Comparison of ENCODE assay signal across 21 mouse cellular contexts in genomic region chr1:66223331-66223730, GRCm38 (mm10). TPM values are rescaled to one million over a fixed set of nuclear protein-coding genes. Genes with fewer than 3 reads are reported as not detected.
DNase-seq lines count a peak whose midpoint lies in the region; ATAC-seq lines count a peak whose summit lies in the region.
"Had no signal": no experiment of that assay in that cellular context is flagged by ENCODE, and none has a peak within 500 bp of the region (broad histone marks: within the 10 kb centered on the region; RNA-seq: fewer than 3 reads in every experiment).

No protein-coding gene starts in this region.

- no peak overlapping the region for H3K27ac ChIP-seq in embryonic facial prominence, embryonic 14.5 days (replicated peaks; ENCODE audit: low read depth, low read length)
- no peak overlapping the region for H3K27ac ChIP-seq in embryonic facial prominence, embryonic 10.5 days (replicated peaks)
- no peak overlapping the region for H3K27ac ChIP-seq in midbrain, embryonic 14.5 days (replicated peaks; ENCODE audit: low read depth, low read length)
- no peak overlapping the region for H3K27ac ChIP-seq in midbrain, embryonic 10.5 days (replicated peaks)
- H3K27ac ChIP-seq in neural tube, embryonic 15.5 days (replicated peaks): peak overlapping the region; percentile 34; the same call in 1 of the 2 replicates
- H3K27ac ChIP-seq in forebrain, embryonic 13.5 days: no peak overlapping the region
- H3K27ac ChIP-seq: forebrain, embryonic 15.5 days; limb, embryonic 13.5 days; liver, embryonic 12.5 days had no signal

- ATAC-seq in embryonic facial prominence, embryonic 14.5 days (ENCODE audit: low read depth): peak; percentile 41; the same call in 1 of the 2 replicates
- no peak for ATAC-seq in midbrain, embryonic 14.5 days (ENCODE audit: low FRiP score, low TSS enrichment)
- ATAC-seq in neural tube, embryonic 15.5 days (ENCODE audit: low FRiP score): no peak
- ATAC-seq in forebrain, embryonic 13.5 days: no peak
- ATAC-seq: forebrain, embryonic 15.5 days; liver, embryonic 12.5 days had no signal

- H3K9ac ChIP-seq in embryonic facial prominence, embryonic 14.5 days (ENCODE audit: low read depth, low read length): no peak overlapping the region
- H3K9ac ChIP-seq in midbrain, embryonic 14.5 days (replicated peaks; ENCODE audit: low read length): no peak overlapping the region
- no peak overlapping the region for H3K9ac ChIP-seq in neural tube, embryonic 15.5 days (replicated peaks)
- H3K9ac ChIP-seq in forebrain, embryonic 13.5 days: no peak overlapping the region
- H3K9ac ChIP-seq: forebrain, embryonic 15.5 days; limb, embryonic 13.5 days; liver, embryonic 12.5 days had no signal

- H3K4me1 ChIP-seq in embryonic facial prominence, embryonic 14.5 days (ENCODE audit: control insufficient read depth, insufficient read depth, low read length): peaks cover 3% of the 10 kb centered on the region; the same call in 1 of the 2 replicates
- H3K4me1 ChIP-seq in embryonic facial prominence, embryonic 10.5 days: no peaks in the 10 kb centered on the region; the same call in 1 of the 2 replicates
- peaks cover 20% of the 10 kb centered on the region for H3K4me1 ChIP-seq in midbrain, embryonic 14.5 days (ENCODE audit: control insufficient read depth, insufficient read depth, low read length)
- H3K4me1 ChIP-seq in midbrain, embryonic 10.5 days: peaks cover 11% of the 10 kb centered on the region; the same call in 1 of the 2 replicates
- peaks cover 41% of the 10 kb centered on the region for H3K4me1 ChIP-seq in neural tube, embryonic 15.5 days
- H3K4me1 ChIP-seq in forebrain, embryonic 13.5 days: peaks cover 59% of the 10 kb centered on the region
- H3K4me1 ChIP-seq: liver, embryonic 12.5 days had no signal

- peak; percentile 68 for DNase-seq in embryonic facial prominence, embryonic 14.5 days (ENCODE audit: low spot score)
- DNase-seq in embryonic facial prominence, embryonic 10.5 days (ENCODE audit: low spot score): no peak
- DNase-seq in midbrain, embryonic 14.5 days: peak; percentile 35
- DNase-seq in midbrain, embryonic 10.5 days (ENCODE audit: low spot score): no peak
- peak; percentile 38 for DNase-seq in ZHBTc4 (ENCODE audit: low read depth, low spot score)
- no peak for DNase-seq in layer of hippocampus, adult 9-10 months (ENCODE audit: low spot score)
- DNase-seq: adrenal gland, postnatal 10 days; cerebellum, adult 9-10 months; kidney, adult 11 months; kidney, postnatal 4 days; layer of hippocampus, adult 9-11 months; lung, adult 18-20 months; lung, postnatal 14 days; right cerebral cortex, postnatal 4 days; thymus, postnatal 14 days had no signal

- H3K36me3 ChIP-seq in embryonic facial prominence, embryonic 14.5 days (ENCODE audit: control insufficient read depth, insufficient read depth, low read length): no peaks in the 10 kb centered on the region
- no peaks in the 10 kb centered on the region for H3K36me3 ChIP-seq in embryonic facial prominence, embryonic 10.5 days (replicated peaks)
- H3K36me3 ChIP-seq in midbrain, embryonic 14.5 days (ENCODE audit: control insufficient read depth, insufficient read depth, low read length): no peaks in the 10 kb centered on the region
- no peaks in the 10 kb centered on the region for H3K36me3 ChIP-seq in midbrain, embryonic 10.5 days
- H3K36me3 ChIP-seq in neural tube, embryonic 15.5 days: no peaks in the 10 kb centered on the region
- H3K36me3 ChIP-seq in forebrain, embryonic 13.5 days (ENCODE audit: poor library complexity, severe bottlenecking): no peaks in the 10 kb centered on the region
- H3K36me3 ChIP-seq: forebrain, embryonic 15.5 days; limb, embryonic 13.5 days; liver, embryonic 12.5 days had no signal

- no peak overlapping the region for H3K4me2 ChIP-seq in embryonic facial prominence, embryonic 14.5 days (ENCODE audit: low read depth, low read length)
- no peak overlapping the region for H3K4me2 ChIP-seq in midbrain, embryonic 14.5 days (ENCODE audit: low read length)
- H3K4me2 ChIP-seq in neural tube, embryonic 15.5 days: no peak overlapping the region
- no peak overlapping the region for H3K4me2 ChIP-seq in forebrain, embryonic 13.5 days
- H3K4me2 ChIP-seq: forebrain, embryonic 15.5 days; heart, embryonic 11.5 days; limb, embryonic 13.5 days; liver, embryonic 12.5 days had no signal

- no peaks in the 10 kb centered on the region for H3K27me3 ChIP-seq in embryonic facial prominence, embryonic 14.5 days (replicated peaks; ENCODE audit: control insufficient read depth, insufficient read depth, low read length)
- H3K27me3 ChIP-seq in embryonic facial prominence, embryonic 10.5 days (replicated peaks; ENCODE audit: low read depth, poor library complexity, severe bottlenecking): no peaks in the 10 kb centered on the region
- H3K27me3 ChIP-seq in midbrain, embryonic 14.5 days (ENCODE audit: control insufficient read depth, insufficient read depth, low read length): no peaks in the 10 kb centered on the region
- no peaks in the 10 kb centered on the region for H3K27me3 ChIP-seq in midbrain, embryonic 10.5 days (ENCODE audit: low read depth, poor library complexity, severe bottlenecking)
- H3K27me3 ChIP-seq in neural tube, embryonic 15.5 days (replicated peaks): no peaks in the 10 kb centered on the region
- H3K27me3 ChIP-seq in forebrain, embryonic 13.5 days: no peaks in the 10 kb centered on the region
- H3K27me3 ChIP-seq: forebrain, embryonic 15.5 days; limb, embryonic 13.5 days; liver, embryonic 12.5 days had no signal

- WGBS in embryonic facial prominence, embryonic 14.5 days: 10% methylated on average over 1 of the region's 1 CpGs
- WGBS in embryonic facial prominence, embryonic 10.5 days: 31% methylated on average over 1 of the region's 1 CpGs
- WGBS in midbrain, embryonic 14.5 days: 12% methylated on average over 1 of the region's 1 CpGs
- 39% methylated on average over 1 of the region's 1 CpGs for WGBS in midbrain, embryonic 10.5 days
- 5% methylated on average over 1 of the region's 1 CpGs for WGBS in neural tube, embryonic 15.5 days
- 27% methylated on average over 1 of the region's 1 CpGs for WGBS in forebrain, embryonic 13.5 days

- no peaks in the 10 kb centered on the region for H3K9me3 ChIP-seq in embryonic facial prominence, embryonic 14.5 days (ENCODE audit: control insufficient read depth, low read length)
- H3K9me3 ChIP-seq in embryonic facial prominence, embryonic 10.5 days: no peaks in the 10 kb centered on the region
- no peaks in the 10 kb centered on the region for H3K9me3 ChIP-seq in midbrain, embryonic 14.5 days (ENCODE audit: control insufficient read depth, low read length)
- no peaks in the 10 kb centered on the region for H3K9me3 ChIP-seq in midbrain, embryonic 10.5 days (replicated peaks)
- no peaks in the 10 kb centered on the region for H3K9me3 ChIP-seq in neural tube, embryonic 15.5 days (replicated peaks)
- no peaks in the 10 kb centered on the region for H3K9me3 ChIP-seq in forebrain, embryonic 13.5 days (replicated peaks)
- H3K9me3 ChIP-seq: forebrain, embryonic 15.5 days; limb, embryonic 13.5 days; liver, embryonic 12.5 days had no signal

- H3K4me3 ChIP-seq in embryonic facial prominence, embryonic 14.5 days (ENCODE audit: low read depth, low read length): no peak overlapping the region
- H3K4me3 ChIP-seq in embryonic facial prominence, embryonic 10.5 days: no peak overlapping the region
- H3K4me3 ChIP-seq in midbrain, embryonic 14.5 days (replicated peaks; ENCODE audit: low read depth, low read length): no peak overlapping the region
- H3K4me3 ChIP-seq in midbrain, embryonic 10.5 days: no peak overlapping the region
- H3K4me3 ChIP-seq in neural tube, embryonic 15.5 days (replicated peaks): no peak overlapping the region
- H3K4me3 ChIP-seq in forebrain, embryonic 13.5 days: no peak overlapping the region
- H3K4me3 ChIP-seq: forebrain, embryonic 15.5 days; limb, embryonic 13.5 days; liver, embryonic 12.5 days had no signal

RNA-seq across cellular contexts. Expression of gene Map2, which starts 48.3 kb away (rescaled TPM):
- polyA plus RNA-seq in embryonic facial prominence, embryonic 14.5 days (2014; fragmentation: Nextera tagmentation; extraction: Ambion mirVana): 16.6 and 19.2 TPM in 2 replicates
- 32.0 and 36.2 TPM in 2 replicates for polyA plus RNA-seq in embryonic facial prominence, embryonic 10.5 days (2016; fragmentation: Nextera tagmentation; extraction: Ambion mirVana)
- polyA plus RNA-seq in midbrain, embryonic 14.5 days (2014; fragmentation: Nextera tagmentation; extraction: Ambion mirVana): 489 and 491 TPM in 2 replicates
- 76.0 and 147 TPM in 2 replicates for polyA plus RNA-seq in midbrain, embryonic 10.5 days (2016; fragmentation: Nextera tagmentation; extraction: Ambion mirVana)
- 296 and 359 TPM in 2 replicates for polyA plus RNA-seq in neural tube, embryonic 15.5 days (2015; fragmentation: Nextera tagmentation; extraction: Ambion mirVana)
- polyA plus RNA-seq in forebrain, embryonic 13.5 days (2015; fragmentation: Nextera tagmentation; extraction: Ambion mirVana): 332 and 364 TPM in 2 replicates

Comparison
In these comparisons a context has a peak if more than half of its experiments do, and no peak if none do; other contexts are left out.
1. DNase-seq: peak in embryonic facial prominence, embryonic 14.5 days (single experiment), midbrain, embryonic 14.5 days (single experiment) and ZHBTc4 (single experiment); none in embryonic facial prominence, embryonic 10.5 days (single experiment), midbrain, embryonic 10.5 days (single experiment) and layer of hippocampus, adult 9-10 months (single experiment).